Mouse (Mus musculus) thymus, adult 2 months (tissue): Measurements from ENCODE around the gene Iqcn. TPM values are rescaled to one million over a fixed set of nuclear protein-coding genes. Genes with fewer than 3 reads are reported as not detected.
A peak's percentile ranks its signal among the peaks of the same experiment; 100 is the strongest.

Source experiments
- DNase-seq: peaks from one replicate; pipeline ENCODE4 v3.0.0; 2021
- H3K27ac ChIP-seq: fragments of 200-500 bp; 2 replicates; pipeline ENCODE4 v1.5.1; 2012; ENCODE audit warnings: low read length, control low read depth; ENCODE audit not compliant: control insufficient read depth, insufficient read depth
- H3K27me3 ChIP-seq: fragments of 200-500 bp; 2 replicates; pipeline ENCODE4 v1.6.1; 2012; ENCODE audit warnings: mild to moderate bottlenecking, low read length, moderate library complexity, mixed read lengths; ENCODE audit not compliant: control insufficient read depth, insufficient read depth
- H3K36me3 ChIP-seq: fragments of 200-500 bp; 2 replicates; pipeline ENCODE4 v1.6.1; 2012; ENCODE audit warnings: mild to moderate bottlenecking, low read length, moderate library complexity; ENCODE audit not compliant: control insufficient read depth, insufficient read depth
- H3K4me1 ChIP-seq: fragments of 200-500 bp; replicated peaks from 2 replicates; pipeline ENCODE4 v1.6.1; 2012; ENCODE audit warnings: low read length; ENCODE audit not compliant: control insufficient read depth, insufficient read depth
- H3K4me3 ChIP-seq: fragments of 200-500 bp; 2 replicates; pipeline ENCODE4 v1.5.1; 2012; ENCODE audit warnings: mild to moderate bottlenecking, low read length, control low read depth, moderate library complexity; ENCODE audit not compliant: control insufficient read depth, insufficient read depth
- CTCF ChIP-seq: fragments of 200-500 bp; IDR thresholded peaks from 2 replicates; pipeline ENCODE4 v1.5.1; 2012; ENCODE audit warnings: mild to moderate bottlenecking, control low read depth, low read length, moderate library complexity, borderline replicate concordance; ENCODE audit not compliant: control insufficient read depth, poor library complexity, insufficient read depth; ENCODE audit errors: extremely low read depth
- POLR2A ChIP-seq: fragments of 200-500 bp; IDR thresholded peaks from 2 replicates; pipeline ENCODE4 v1.6.1; 2012; ENCODE audit warnings: mild to moderate bottlenecking, low read length, control low read depth, moderate library complexity; ENCODE audit not compliant: control insufficient read depth, poor library complexity, insufficient read depth; ENCODE audit errors: extremely low read depth
- WGBS: fragments of 180-500 bp; shearing (Covaris S2); methylation state at CpG from one replicate; pipeline ENCODE4 v1.1.7; 2018; 5-methylcytosine and 5-hydroxymethylcytosine counted together
- polyA plus RNA-seq: library from polyadenylated mRNA; depleted of rRNA; stranded (reverse); fragments of >200 nt; gene quantifications from 2 replicates; pipeline ENCODE4 v1.2.3, GENCODE M21; 2012

Iqcn gene
- polyA plus RNA-seq, 1 experiment: 0.28 TPM

DNA sequence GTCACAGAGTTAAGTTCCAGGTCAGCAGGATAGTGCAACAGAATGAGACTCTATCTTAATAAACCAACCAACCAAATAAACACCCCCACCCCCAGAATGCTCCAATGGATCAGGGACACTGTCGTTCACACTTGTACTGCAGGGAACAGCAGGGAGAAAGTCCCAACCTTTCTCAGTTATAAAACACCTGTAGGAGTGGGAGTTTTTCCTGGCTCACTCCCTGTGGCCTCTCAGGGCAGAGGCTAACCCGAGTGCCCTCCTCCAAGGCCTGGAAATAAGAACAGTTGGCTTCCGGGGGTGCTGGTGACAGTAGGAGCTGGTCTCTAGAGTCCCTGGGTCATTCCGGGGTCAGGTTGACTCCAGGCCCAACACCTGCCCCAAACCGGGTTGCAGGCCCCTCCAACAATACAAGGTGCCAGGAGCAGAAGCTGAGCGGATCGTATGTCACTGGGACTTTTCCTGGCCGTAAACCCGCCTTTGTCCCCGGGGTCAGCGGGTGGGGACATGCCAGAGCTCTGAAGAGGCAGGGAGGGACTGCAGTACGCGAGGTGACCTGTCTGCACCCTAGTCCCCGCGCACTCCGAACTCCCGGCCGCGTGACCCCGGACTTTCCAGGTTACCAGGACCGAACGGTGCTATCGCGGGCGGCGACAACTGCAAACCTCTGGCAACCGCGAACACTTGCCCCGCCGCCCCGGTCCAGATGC, 44.2 kb upstream of the Iqcn start:
- DNase-seq: no peak
- peak overlapping the region; percentile 90 for H3K4me3 ChIP-seq
- no peaks in the 10 kb centered on the region for H3K27me3 ChIP-seq
- no peaks in the 10 kb centered on the region for H3K36me3 ChIP-seq
- WGBS: 3% methylated on average over 31 of the region's 31 CpGs
- TF ChIP-seq POLR2A (no peak), CTCF (no peak)
- H3K4me1 ChIP-seq: peaks cover 15% of the 10 kb centered on the region
- no peak overlapping the region for H3K27ac ChIP-seq

DNA sequence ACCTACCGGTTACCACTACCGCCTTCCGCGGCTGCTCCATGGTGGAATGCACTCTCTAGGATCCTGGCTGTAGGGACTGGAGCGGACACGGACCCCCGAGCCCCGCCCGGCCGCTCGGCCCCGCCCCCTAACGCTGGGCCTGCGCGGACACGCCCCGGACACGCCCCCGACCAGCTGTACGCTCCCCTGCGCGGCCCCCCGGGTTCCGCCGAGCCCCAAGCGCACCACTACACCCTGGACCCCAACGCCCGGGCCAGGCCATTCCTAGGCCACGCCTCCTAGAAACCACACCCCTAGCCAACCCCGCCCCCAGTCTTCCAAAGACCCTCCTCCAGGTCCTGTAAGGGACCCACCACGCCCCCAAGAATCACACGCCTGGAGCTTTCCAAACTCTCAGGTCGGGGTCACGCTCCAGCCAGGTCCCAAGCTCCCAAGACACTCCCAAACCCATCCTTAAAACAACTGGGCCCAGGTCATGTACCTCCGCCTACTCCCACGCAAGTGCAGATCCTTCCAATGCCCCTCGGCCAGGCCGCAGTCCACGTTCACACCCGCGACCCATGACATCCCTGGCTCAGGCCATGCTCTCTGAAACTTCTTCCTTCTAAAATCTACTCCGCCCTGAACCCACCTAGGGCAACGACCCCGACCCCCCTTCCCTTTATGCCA, 43.5 kb upstream of the Iqcn start:
- no peaks in the 10 kb centered on the region for H3K36me3 ChIP-seq
- WGBS: under 1% methylated on average over 43 of the region's 44 CpGs
- H3K4me3 ChIP-seq: peak overlapping the region; percentile 90
- peak; percentile 87 for DNase-seq
- no peaks in the 10 kb centered on the region for H3K27me3 ChIP-seq
- TF ChIP-seq POLR2A (peak; percentile 40; the same call in 1 of the 2 replicates), CTCF (no peak)
- H3K27ac ChIP-seq: no peak overlapping the region
- H3K4me1 ChIP-seq: peaks cover 15% of the 10 kb centered on the region

DNA sequence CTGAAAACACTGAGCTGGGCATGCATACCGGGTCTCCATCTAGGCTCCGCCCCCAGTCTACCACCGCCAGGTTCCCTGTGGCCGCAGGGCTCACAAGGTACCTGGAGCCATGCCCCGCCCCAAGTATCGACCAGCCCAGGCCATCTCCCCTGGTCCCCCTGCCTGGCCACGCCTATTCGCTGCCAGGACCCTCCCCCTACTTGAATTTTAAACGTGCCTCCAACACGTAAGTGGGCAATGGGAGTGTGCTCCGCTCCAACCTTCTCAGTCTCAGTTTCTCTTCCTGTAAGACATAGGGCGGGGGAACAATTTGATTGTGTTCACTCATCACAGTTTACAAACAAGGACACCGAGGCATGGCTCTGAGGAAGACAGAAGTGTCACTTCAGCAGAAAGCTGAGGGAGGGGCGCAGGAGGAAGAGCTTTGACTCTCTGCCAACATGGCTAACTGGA, 43.0 kb upstream of the Iqcn start, which contains the start of gene Pgpep1:
Gene Pgpep1 (minus strand): TSS at position 116 of the 453 bp plus-strand sequence.
- WGBS: 10% methylated on average over 14 of the region's 14 CpGs
- Histone ChIP-seq H3K4me3 (peak within 1 kb of the TSS; percentile 90), H3K27me3 (no peaks in the 10 kb centered on the region), H3K4me1 (peaks cover 15% of the 10 kb centered on the region), H3K36me3 (no peaks in the 10 kb centered on the region), H3K27ac (no peak within 1 kb of the TSS)
- TF ChIP-seq POLR2A: no peak
- no peak for TF ChIP-seq CTCF
- peak; percentile 33 for DNase-seq

DNA sequence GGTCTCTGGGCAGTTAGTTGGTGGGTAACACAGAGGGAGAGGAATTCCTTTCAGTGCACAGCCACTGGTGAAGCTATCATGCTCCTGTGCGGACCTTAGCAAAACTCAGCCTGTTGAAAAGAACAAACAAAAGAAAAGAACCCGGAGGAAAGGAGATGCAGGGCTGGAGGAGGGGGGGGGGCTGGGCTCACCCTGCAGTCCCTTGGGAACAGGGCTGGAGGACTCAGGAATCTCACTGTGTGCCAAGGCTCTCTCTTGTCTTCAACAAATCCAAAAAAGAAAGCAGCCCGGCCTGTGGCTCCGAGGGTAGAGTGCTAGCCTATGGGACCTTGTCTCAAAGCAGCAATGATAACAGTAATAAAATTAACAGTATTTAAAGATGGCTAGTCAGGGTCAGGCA, 39.6 kb upstream of the Iqcn start:
- TF ChIP-seq CTCF: no peak
- no peak for TF ChIP-seq POLR2A
- Histone ChIP-seq H3K4me3 (no peak overlapping the region), H3K4me1 (peaks cover 33% of the 10 kb centered on the region), H3K27me3 (no peaks in the 10 kb centered on the region), H3K27ac (no peak overlapping the region), H3K36me3 (no peaks in the 10 kb centered on the region)
- 84% methylated on average over 4 of the region's 4 CpGs for WGBS
- no peak for DNase-seq

DNA sequence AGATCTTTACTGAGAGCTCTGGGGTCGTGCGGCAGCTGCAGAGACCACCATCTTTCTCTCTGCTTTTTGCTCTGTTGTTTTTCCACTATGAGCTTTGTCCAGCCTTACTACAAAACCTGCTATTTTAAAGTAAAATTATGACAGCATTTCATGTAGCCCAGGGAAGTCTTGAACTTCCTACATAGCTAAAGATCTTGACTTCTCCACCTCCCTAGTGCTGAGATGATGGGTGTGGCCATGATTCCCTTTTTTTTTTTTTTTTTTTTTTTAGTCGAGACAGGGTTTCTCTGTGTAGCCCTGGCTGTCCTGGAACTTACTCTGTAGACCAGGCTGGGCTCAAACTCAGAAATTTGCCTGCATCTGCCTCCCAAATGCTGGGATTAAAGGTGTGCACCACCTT, 38.6 kb upstream of the Iqcn start:
- no peaks in the 10 kb centered on the region for H3K36me3 ChIP-seq
- no peak for DNase-seq
- WGBS: 76% methylated on average over 3 of the region's 3 CpGs
- peaks cover 28% of the 10 kb centered on the region for H3K4me1 ChIP-seq
- no peak overlapping the region for H3K27ac ChIP-seq
- no peak overlapping the region for H3K4me3 ChIP-seq
- H3K27me3 ChIP-seq: no peaks in the 10 kb centered on the region
- no peak for TF ChIP-seq CTCF
- TF ChIP-seq POLR2A: no peak

DNA sequence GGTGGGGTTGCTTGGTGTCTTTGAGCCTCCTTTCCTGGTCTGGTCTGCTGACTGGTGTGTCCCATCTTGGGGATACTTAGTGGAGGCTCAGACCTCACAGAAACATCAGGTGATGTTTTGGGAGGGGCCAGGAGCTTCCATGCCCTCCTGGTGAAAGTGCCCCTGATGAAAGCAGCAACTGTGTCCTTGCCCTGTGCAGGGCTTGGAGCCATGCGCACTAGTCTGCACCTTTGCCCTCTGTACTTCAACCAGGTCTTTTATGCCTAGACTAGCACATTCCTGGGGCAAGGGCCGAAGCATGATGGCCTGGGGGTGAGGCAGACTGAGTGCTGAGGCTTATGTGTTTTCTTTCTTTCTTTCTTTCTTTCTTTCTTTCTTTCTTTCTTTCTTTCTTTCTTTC, 37.7 kb upstream of the Iqcn start:
- no peak overlapping the region for H3K4me3 ChIP-seq
- WGBS: 97% methylated on average over 2 of the region's 2 CpGs
- no peak overlapping the region for H3K27ac ChIP-seq
- no peaks in the 10 kb centered on the region for H3K36me3 ChIP-seq
- TF ChIP-seq CTCF: no peak
- peaks cover 19% of the 10 kb centered on the region for H3K4me1 ChIP-seq
- no peak for DNase-seq
- H3K27me3 ChIP-seq: no peaks in the 10 kb centered on the region
